Mouse (Mus musculus) forebrain, embryonic 11.5 days (tissue): ENCODE data around the gene Ddx60. TPM values are rescaled to one million over a fixed set of nuclear protein-coding genes. Genes with fewer than 3 reads are reported as not detected.

ENCODE experiments used
- ATAC-seq: fragments of 200-750 bp; cut with Nextera tagmentation; replicated peaks from 2 replicates; pipeline ENCODE4 v1.8.0; 2017; ENCODE audit warnings: moderate TSS enrichment; ENCODE audit not compliant: low FRiP score
- DNase-seq: peaks from one replicate; pipeline ENCODE4 v3.0.0-alpha.2; 2017; ENCODE audit warnings: low spot score
- H3K27ac ChIP-seq: fragments of 300-500 bp; sonication (generic); 2 replicates; pipeline ENCODE4 v1.5.1; 2014; ENCODE audit warnings: low read depth, low read length
- H3K27me3 ChIP-seq: fragments of 300-500 bp; sonication (generic); 2 replicates; pipeline ENCODE4 v1.6.1; 2014; ENCODE audit warnings: mild to moderate bottlenecking, low read length, mixed read lengths; ENCODE audit not compliant: control insufficient read depth, insufficient read depth
- H3K36me3 ChIP-seq: fragments of 300-500 bp; sonication (generic); 2 replicates; pipeline ENCODE4 v1.6.1; 2014; ENCODE audit warnings: mild to moderate bottlenecking, low read length, moderate library complexity, mixed read lengths; ENCODE audit not compliant: control insufficient read depth, insufficient read depth
- H3K4me1 ChIP-seq: fragments of 300-500 bp; sonication (generic); replicated peaks from 2 replicates; pipeline ENCODE4 v1.6.1; 2014; ENCODE audit warnings: low read length, mixed read lengths; ENCODE audit not compliant: control insufficient read depth, insufficient read depth
- H3K4me2 ChIP-seq: fragments of 300-500 bp; sonication (generic); 2 replicates; pipeline ENCODE4 v1.6.1; 2014; ENCODE audit warnings: low read depth, mild to moderate bottlenecking, low read length, moderate library complexity, mixed read lengths; ENCODE audit not compliant: severe bottlenecking
- H3K4me3 ChIP-seq: fragments of 300-500 bp; sonication (generic); 2 replicates; pipeline ENCODE4 v1.5.1; 2014; ENCODE audit warnings: low read depth, low read length
- H3K9ac ChIP-seq: fragments of 300-500 bp; sonication (generic); 2 replicates; pipeline ENCODE4 v1.6.1; 2014; ENCODE audit warnings: low read length
- H3K9me3 ChIP-seq: fragments of 300-500 bp; sonication (generic); 2 replicates; pipeline ENCODE4 v1.6.1; 2016; ENCODE audit warnings: low read length, mixed read lengths; ENCODE audit not compliant: control insufficient read depth
- WGBS: fragments of 180-500 bp; shearing (Covaris S2); extraction: QIAGEN DNeasy Blood & Tissue Kit; methylation state at CpG from one replicate; pipeline ENCODE4 v1.1.7; 2014; 5-methylcytosine and 5-hydroxymethylcytosine counted together
- polyA plus RNA-seq: library from polyadenylated mRNA; unstranded; fragments of >200 nt; fragmentation: Nextera tagmentation; extraction: Ambion mirVana; gene quantifications from 2 replicates; pipeline ENCODE4 v1.2.1, GENCODE M21; 2014

The Ddx60 gene
- polyA plus RNA-seq, 1 experiment from 2014 or later = 0.12 TPM

GRCm38 (mm10) chr8:61912817-61913216, 15.1 kb upstream of the Ddx60 start:
- H3K4me3 ChIP-seq = no peak overlapping the region
- DNase-seq (no peak), ATAC-seq (no peak)
- no peaks in the 10 kb centered on the region for H3K36me3 ChIP-seq
- H3K27ac ChIP-seq = no peak overlapping the region
- H3K4me1 ChIP-seq = no peaks in the 10 kb centered on the region
- H3K9me3 ChIP-seq = no peaks in the 10 kb centered on the region
- H3K4me2 ChIP-seq = no peak overlapping the region
- 91% methylated on average over 5 of the region's 5 CpGs for WGBS
- no peak overlapping the region for H3K9ac ChIP-seq
- no peaks in the 10 kb centered on the region for H3K27me3 ChIP-seq

GRCm38 (mm10) chr8:61913957-61914356, 13.9 kb upstream of the Ddx60 start:
- ATAC-seq (no peak), DNase-seq (no peak)
- Histone ChIP-seq H3K4me2 (no peak overlapping the region), H3K9ac (no peak overlapping the region), H3K36me3 (no peaks in the 10 kb centered on the region), H3K27ac (no peak overlapping the region), H3K9me3 (no peaks in the 10 kb centered on the region), H3K4me3 (no peak overlapping the region), H3K4me1 (no peaks in the 10 kb centered on the region), H3K27me3 (no peaks in the 10 kb centered on the region)
- WGBS = 87% methylated on average over 9 of the region's 9 CpGs

- DNase-seq (no peak), ATAC-seq (no peak)
- Histone ChIP-seq H3K27me3 (no peaks in the 10 kb centered on the region), H3K9ac (no peak overlapping the region), H3K9me3 (no peaks in the 10 kb centered on the region), H3K36me3 (no peaks in the 10 kb centered on the region), H3K4me3 (no peak overlapping the region), H3K4me2 (no peak overlapping the region), H3K27ac (no peak overlapping the region), H3K4me1 (no peaks in the 10 kb centered on the region)
- 81% methylated on average over 4 of the region's 4 CpGs for WGBS
These were observed 10.6 kb upstream of the Ddx60 start for GRCm38 (mm10) chr8:61917287-61917686.

GRCm38 (mm10) chr8:61919145-61919788, 8.6 kb upstream of the Ddx60 start:
- DNase-seq = no peak
- H3K27me3 ChIP-seq = no peaks in the 10 kb centered on the region
- whole genome bisulfite sequencing = 91% methylated on average over 2 of the region's 2 CpGs
- H3K4me1 ChIP-seq = no peaks in the 10 kb centered on the region
- H3K9me3 ChIP-seq = no peaks in the 10 kb centered on the region
- H3K36me3 ChIP-seq = no peaks in the 10 kb centered on the region
- ATAC-seq = no peak
- no peak overlapping the region for H3K4me3 ChIP-seq
- H3K9ac ChIP-seq = no peak overlapping the region
- H3K27ac ChIP-seq = no peak overlapping the region
- no peak overlapping the region for H3K4me2 ChIP-seq

- H3K36me3 ChIP-seq = no peaks in the 10 kb centered on the region
- ATAC-seq = no peak
- H3K4me1 ChIP-seq = no peaks in the 10 kb centered on the region
- WGBS = 87% methylated on average over 7 of the region's 7 CpGs
- no peak overlapping the region for H3K4me2 ChIP-seq
- no peak overlapping the region for H3K27ac ChIP-seq
- no peak for DNase-seq
- H3K27me3 ChIP-seq = no peaks in the 10 kb centered on the region
- H3K9me3 ChIP-seq = no peaks in the 10 kb centered on the region
- H3K9ac ChIP-seq = no peak overlapping the region
- H3K4me3 ChIP-seq = no peak overlapping the region
These were observed 7.5 kb upstream of the Ddx60 start for GRCm38 (mm10) chr8:61920389-61920788.

- H3K9me3 ChIP-seq = no peaks in the 10 kb centered on the region
- no peaks in the 10 kb centered on the region for H3K36me3 ChIP-seq
- no peak overlapping the region for H3K27ac ChIP-seq
- no peak overlapping the region for H3K9ac ChIP-seq
- no peak overlapping the region for H3K4me2 ChIP-seq
- 82% methylated on average over 10 of the region's 10 CpGs for WGBS
- ATAC-seq = no peak
- H3K27me3 ChIP-seq = no peaks in the 10 kb centered on the region
- no peak overlapping the region for H3K4me3 ChIP-seq
- no peaks in the 10 kb centered on the region for H3K4me1 ChIP-seq
- DNase-seq = no peak
These were observed 6.3 kb upstream of the Ddx60 start for GRCm38 (mm10) chr8:61921454-61922054.

GRCm38 (mm10) chr8:61924518-61924917, 3.4 kb upstream of the Ddx60 start:
- WGBS = 96% methylated on average over 1 of the region's 1 CpGs
- H3K9ac ChIP-seq = no peak overlapping the region

GRCm38 (mm10) chr8:61933243-61933642, 5.4 kb downstream of the Ddx60 start:
- Histone ChIP-seq H3K9me3 (no peaks in the 10 kb centered on the region), H3K9ac (no peak overlapping the region), H3K27me3 (no peaks in the 10 kb centered on the region), H3K4me1 (peaks cover 3% of the 10 kb centered on the region; the same call in 1 of the 2 replicates), H3K4me3 (no peak overlapping the region), H3K27ac (no peak overlapping the region), H3K4me2 (no peak overlapping the region), H3K36me3 (no peaks in the 10 kb centered on the region)
- no peak for DNase-seq
- WGBS = 50% methylated on average over 2 of the region's 2 CpGs
- no peak for ATAC-seq

More at GRCm38 (mm10) chr8:61924518-61924917, 3.4 kb upstream of the Ddx60 start:
- DNase-seq = no peak
- no peak overlapping the region for H3K4me3 ChIP-seq
- H3K27ac ChIP-seq = no peak overlapping the region
- no peaks in the 10 kb centered on the region for H3K4me1 ChIP-seq
- no peak overlapping the region for H3K4me2 ChIP-seq
- H3K9me3 ChIP-seq = no peaks in the 10 kb centered on the region
- H3K36me3 ChIP-seq = no peaks in the 10 kb centered on the region
- ATAC-seq = no peak
- no peaks in the 10 kb centered on the region for H3K27me3 ChIP-seq

GRCm38 (mm10) chr8:61937576-61937975, 9.7 kb downstream of the Ddx60 start:
- Histone ChIP-seq H3K4me3 (no peak overlapping the region), H3K36me3 (no peaks in the 10 kb centered on the region), H3K4me1 (peaks cover 3% of the 10 kb centered on the region; the same call in 1 of the 2 replicates), H3K9ac (no peak overlapping the region), H3K27me3 (no peaks in the 10 kb centered on the region), H3K4me2 (no peak overlapping the region), H3K27ac (no peak overlapping the region), H3K9me3 (no peaks in the 10 kb centered on the region)
- peak; percentile 40; the same call in 1 of the 2 replicates for ATAC-seq
- 52% methylated on average over 2 of the region's 2 CpGs for WGBS
- DNase-seq = no peak
